Comparison of ENCODE assay signal across 8 mouse cellular contexts in the genomic region with DNA sequence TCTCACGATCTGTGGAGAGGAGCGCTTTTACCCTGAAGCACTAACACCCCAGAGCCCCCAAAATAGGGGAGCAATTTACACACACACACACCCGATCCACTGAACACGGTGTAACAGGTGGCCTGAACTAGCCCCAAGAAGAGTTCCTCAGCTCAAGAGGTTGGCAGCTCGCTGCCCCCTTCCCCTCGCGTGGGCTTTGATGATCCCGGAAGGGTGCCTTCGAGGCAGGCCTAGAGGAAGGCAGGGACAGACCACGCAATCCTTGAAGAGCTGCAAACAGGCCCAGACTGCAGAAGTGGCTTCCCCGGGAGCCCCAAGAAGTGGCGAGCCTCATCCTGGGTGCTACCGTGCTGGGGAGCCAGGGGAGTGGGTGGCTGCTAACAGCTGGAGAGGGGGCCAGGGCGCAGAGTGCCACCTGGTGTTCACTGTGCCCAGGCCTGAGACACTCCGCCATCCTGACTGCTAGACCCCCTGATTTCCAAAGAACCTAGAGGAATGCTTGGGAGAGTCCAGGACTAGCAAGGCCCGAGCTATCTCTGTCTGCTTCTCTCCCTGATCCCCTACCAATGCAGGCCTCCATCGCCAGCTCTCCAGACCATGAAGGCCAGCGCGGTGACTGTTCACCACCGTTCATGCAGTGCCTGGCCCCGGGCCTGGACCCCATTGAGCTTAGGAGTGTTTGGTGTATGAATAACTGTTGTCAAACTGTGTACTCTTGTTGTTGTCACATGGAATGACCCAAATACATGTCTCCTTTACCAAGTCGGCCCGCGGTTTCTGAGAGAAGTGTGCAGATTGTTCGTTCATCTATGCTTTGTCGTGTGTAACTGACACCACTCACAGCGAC. TPM values are rescaled to one million over a fixed set of nuclear protein-coding genes. Genes with fewer than 3 reads are reported as not detected.
DNase-seq lines count a peak whose midpoint lies in the region; ATAC-seq and TF ChIP-seq lines count a peak whose summit lies in the region.

No protein-coding gene starts in this region.

- H3K27me3 ChIP-seq in heart, embryonic 16.5 days (ENCODE audit: control insufficient read depth, insufficient read depth, low read length), result peaks cover 92% of the 10 kb centered on the region
- H3K27me3 ChIP-seq in hindbrain, embryonic 10.5 days (ENCODE audit: insufficient read depth, poor library complexity, severe bottlenecking), result peaks cover 91% of the 10 kb centered on the region

- no peak overlapping the region for H3K9ac ChIP-seq in heart, embryonic 16.5 days (ENCODE audit: low read length)

- no peak for TF ChIP-seq POLR2A in bone marrow macrophage, adult 2 months (IDR thresholded peaks at IDR 0.05; ENCODE audit: borderline replicate concordance, low read depth, low read length)

- 32% methylated on average over 27 of the region's 27 CpGs for WGBS in heart, embryonic 16.5 days
- WGBS in hindbrain, embryonic 10.5 days, result 33% methylated on average over 27 of the region's 27 CpGs

- peak overlapping the region; percentile 58 for H3K4me3 ChIP-seq in heart, embryonic 16.5 days (ENCODE audit: low read length)
- no peak overlapping the region for H3K4me3 ChIP-seq in bone marrow macrophage, adult 2 months (ENCODE audit: insufficient read depth, low read length)
- peak overlapping the region; percentile 67 for H3K4me3 ChIP-seq in hindbrain, embryonic 10.5 days

- no peaks in the 10 kb centered on the region for H3K36me3 ChIP-seq in heart, embryonic 16.5 days (ENCODE audit: control insufficient read depth, insufficient read depth)
- H3K36me3 ChIP-seq in hindbrain, embryonic 10.5 days, result no peaks in the 10 kb centered on the region

- H3K4me2 ChIP-seq in heart, embryonic 16.5 days (ENCODE audit: low read depth, low read length), result peak overlapping the region; percentile 98; the same call in 1 of the 2 replicates

- no peak for ATAC-seq in heart, embryonic 16.5 days (replicated peaks; ENCODE audit: extremely low read depth, insufficient read depth, low FRiP score)

- 0 out of 2 replicates have a peak, but pooled peaks have one; percentile 5 for TF ChIP-seq CTCF in bone marrow macrophage, adult 2 months (IDR thresholded peaks at IDR 0.05; ENCODE audit: low read depth, low read length)

- DNase-seq in heart, postnatal 4 days, result no peak
- DNase-seq in hindbrain, embryonic 10.5 days (ENCODE audit: low spot score), result peak; percentile 48
- peak; percentile 18 for DNase-seq in naive thymus-derived CD4-positive, alpha-beta T cell, adult 2 months (ENCODE audit: low read depth)
- DNase-seq in left cerebral cortex, adult 8-10 months (ENCODE audit: low spot score in 2 of 2), result no peak
- DNase-seq in left cerebral cortex, adult 18-20 months (ENCODE audit: low spot score in 2 of 2), result no peak
- no peak for DNase-seq in layer of hippocampus, adult 8-10 months (ENCODE audit: low spot score in 2 of 2)

- no peaks in the 10 kb centered on the region for H3K9me3 ChIP-seq in heart, embryonic 16.5 days (replicated peaks; ENCODE audit: control insufficient read depth, low read length)
- H3K9me3 ChIP-seq in hindbrain, embryonic 10.5 days, result no peaks in the 10 kb centered on the region

- H3K27ac ChIP-seq in heart, embryonic 16.5 days (ENCODE audit: low read length), result no peak overlapping the region
- H3K27ac ChIP-seq in bone marrow macrophage, adult 2 months (ENCODE audit: insufficient read depth, low read depth, low read length), result no peak overlapping the region
- H3K27ac ChIP-seq in hindbrain, embryonic 10.5 days, result peak overlapping the region; percentile 89; the same call in 1 of the 2 replicates

- peaks cover 14% of the 10 kb centered on the region for H3K4me1 ChIP-seq in heart, embryonic 16.5 days (ENCODE audit: control insufficient read depth, insufficient read depth, low read length)
- no peaks in the 10 kb centered on the region for H3K4me1 ChIP-seq in bone marrow macrophage, adult 2 months (ENCODE audit: control insufficient read depth, insufficient read depth, low read length)
- peaks cover 85% of the 10 kb centered on the region for H3K4me1 ChIP-seq in hindbrain, embryonic 10.5 days (replicated peaks)

RNA-seq across cellular contexts. Expression of a gene that starts 7.1 kb away (rescaled TPM):
- polyA plus RNA-seq in heart, embryonic 16.5 days (2015; fragmentation: Nextera tagmentation; extraction: Ambion mirVana), result 0.25 and 0.30 TPM in 2 replicates
- under 1 TPM in 1 of 2 experiments, not detected in 1; 0.07 TPM for total RNA-seq in heart, postnatal 4 days (2021)
- polyA plus RNA-seq in bone marrow macrophage, adult 2 months (2012; ENCODE audit: insufficient read depth, insufficient read length, missing spikeins), result not detected in 2 replicates
- polyA plus RNA-seq in hindbrain, embryonic 10.5 days (2016; fragmentation: Nextera tagmentation; extraction: Ambion mirVana), result 2.2 and 4.2 TPM in 2 replicates
- total RNA-seq in left cerebral cortex, adult 8-10 months (2022), result 10 to 100 TPM; 28.5 to 39.0 (median 32.3) TPM
- total RNA-seq in left cerebral cortex, adult 18-20 months (2021), result 10 to 100 TPM; 22.3 to 27.6 TPM
- total RNA-seq in layer of hippocampus, adult 8-10 months (2022), result 10 to 100 TPM in 3 of 4 experiments, 1 to 10 TPM in 1; 9.9 to 13.0 (median 12.6) TPM

RNA-seq across cellular contexts. Expression of a gene that starts 42.2 kb away (rescaled TPM):
- 135 and 186 TPM in 2 replicates for polyA plus RNA-seq in heart, embryonic 16.5 days (2015; fragmentation: Nextera tagmentation; extraction: Ambion mirVana)
- total RNA-seq in heart, postnatal 4 days (2021), result 10 to 100 TPM; 54.8 to 59.1 TPM
- polyA plus RNA-seq in bone marrow macrophage, adult 2 months (2012; ENCODE audit: insufficient read depth, insufficient read length, missing spikeins), result 151 and 159 TPM in 2 replicates
- polyA plus RNA-seq in hindbrain, embryonic 10.5 days (2016; fragmentation: Nextera tagmentation; extraction: Ambion mirVana), result 541 and 748 TPM in 2 replicates
- 10 to 100 TPM; 43.7 to 50.0 (median 47.5) TPM for total RNA-seq in left cerebral cortex, adult 8-10 months (2022)
- total RNA-seq in left cerebral cortex, adult 18-20 months (2021), result 10 to 100 TPM; 50.7 to 58.9 TPM
- total RNA-seq in layer of hippocampus, adult 8-10 months (2022), result 10 to 100 TPM; 30.4 to 39.8 (median 36.1) TPM

RNA-seq across cellular contexts. Expression of a gene that starts 51.4 kb away (rescaled TPM):
- 22.2 and 22.6 TPM in 2 replicates for polyA plus RNA-seq in heart, embryonic 16.5 days (2015; fragmentation: Nextera tagmentation; extraction: Ambion mirVana)
- total RNA-seq in heart, postnatal 4 days (2021), result 1 to 10 TPM; 8.7 to 8.8 TPM
- polyA plus RNA-seq in bone marrow macrophage, adult 2 months (2012; ENCODE audit: insufficient read depth, insufficient read length, missing spikeins), result 76.7 and 85.6 TPM in 2 replicates
- 19.1 and 23.9 TPM in 2 replicates for polyA plus RNA-seq in hindbrain, embryonic 10.5 days (2016; fragmentation: Nextera tagmentation; extraction: Ambion mirVana)
- 10 to 100 TPM; 61.5 to 87.6 (median 74.4) TPM for total RNA-seq in left cerebral cortex, adult 8-10 months (2022)
- total RNA-seq in left cerebral cortex, adult 18-20 months (2021), result 10 to 100 TPM; 83.2 to 92.5 TPM
- 10 to 100 TPM; 61.9 to 71.6 (median 65.0) TPM for total RNA-seq in layer of hippocampus, adult 8-10 months (2022)

Comparison
In these comparisons a context has a peak if more than half of its experiments do, and no peak if none do; other contexts are left out.
1. DNase-seq: peak in hindbrain, embryonic 10.5 days (single experiment) and naive thymus-derived CD4-positive, alpha-beta T cell, adult 2 months (single experiment); none in heart, postnatal 4 days (single experiment), left cerebral cortex, adult 8-10 months (0 of 2), left cerebral cortex, adult 18-20 months (0 of 2) and layer of hippocampus, adult 8-10 months (0 of 2).
2. RNA of a gene that starts 7.1 kb away (total RNA-seq): 28.5 to 39.0 TPM in left cerebral cortex, adult 8-10 months, 22.3 to 27.6 TPM in left cerebral cortex, adult 18-20 months and 9.9 to 13.0 TPM in layer of hippocampus, adult 8-10 months; 0.07 TPM in heart, postnatal 4 days; every median in the first group is over 10 times any median in the second.
3. RNA of a gene that starts 51.4 kb away (total RNA-seq): 83.2 to 92.5 TPM in left cerebral cortex, adult 18-20 months, 61.5 to 87.6 TPM in left cerebral cortex, adult 8-10 months and 61.9 to 71.6 TPM in layer of hippocampus, adult 8-10 months; 8.7 to 8.8 TPM in heart, postnatal 4 days; every median in the first group is over 4 times any median in the second.